In the genomic region with DNA sequence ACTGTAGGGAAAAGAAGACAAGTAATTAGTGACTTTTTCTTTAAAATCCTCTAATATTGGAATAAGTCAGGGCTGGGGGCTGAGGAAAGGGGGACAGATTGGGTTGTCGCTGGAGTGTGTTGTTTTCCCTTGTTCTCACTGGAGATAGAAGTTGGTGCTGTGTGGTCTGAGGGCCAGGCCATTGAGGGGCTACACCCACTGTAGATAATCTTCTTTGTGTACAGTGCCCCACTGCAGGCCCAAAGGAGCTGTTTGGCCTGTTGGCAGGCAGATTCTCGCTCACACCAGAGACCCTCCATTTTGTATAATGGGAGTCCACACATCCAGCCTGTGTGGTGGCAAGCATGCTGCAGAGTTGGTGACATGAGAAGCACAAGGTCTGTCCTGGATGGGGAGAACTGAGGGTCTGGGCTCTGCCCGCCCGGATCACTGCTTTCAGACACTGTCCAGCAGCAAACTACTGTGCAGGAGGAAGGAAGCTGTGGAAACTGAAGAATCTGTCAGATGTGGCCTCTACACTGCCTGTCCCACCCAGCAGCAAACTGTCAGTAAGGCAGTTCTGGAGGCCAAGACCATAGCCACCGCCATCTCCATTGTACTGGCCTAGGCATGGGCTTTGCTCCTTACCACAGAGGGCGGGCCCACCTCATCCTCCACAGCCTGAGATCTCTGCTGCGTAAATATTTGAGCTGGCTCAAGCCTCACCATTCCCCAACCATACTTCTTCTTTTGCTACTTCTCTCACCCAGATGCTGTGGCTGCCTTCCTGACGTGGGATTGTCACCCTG, we compare ENCODE assay signal across 10 mouse cellular contexts. TPM values are rescaled to one million over a fixed set of nuclear protein-coding genes. Genes with fewer than 3 reads are reported as not detected.
DNase-seq lines count a peak whose midpoint lies in the region; ATAC-seq and TF ChIP-seq lines count a peak whose summit lies in the region.
"Had no signal": no experiment of that assay in that cellular context is flagged by ENCODE, and none has a peak within 500 bp of the region (broad histone marks: within the 10 kb centered on the region; RNA-seq: fewer than 3 reads in every experiment).

No protein-coding gene starts in this region.

- H3K27ac ChIP-seq in kidney, postnatal 0 days, result no peak overlapping the region
- H3K27ac ChIP-seq: embryonic facial prominence, embryonic 13.5 days; neural tube, embryonic 12.5 days had no signal

- TF ChIP-seq CTCF in kidney, postnatal 0 days (IDR thresholded peaks at IDR 0.05; ENCODE audit: low read depth), result no peak

- no peaks in the 10 kb centered on the region for H3K27me3 ChIP-seq in kidney, postnatal 0 days (ENCODE audit: insufficient read depth, low read length)
- H3K27me3 ChIP-seq: embryonic facial prominence, embryonic 13.5 days; neural tube, embryonic 12.5 days; Patski had no signal

- H3K4me2 ChIP-seq in kidney, postnatal 0 days (ENCODE audit: low read length), result no peak overlapping the region
- H3K4me2 ChIP-seq: embryonic facial prominence, embryonic 13.5 days; neural tube, embryonic 12.5 days had no signal

- WGBS in kidney, postnatal 0 days, result 72% methylated on average over 8 of the region's 8 CpGs

- peaks cover 10% of the 10 kb centered on the region; the same call in 1 of the 2 replicates for H3K4me1 ChIP-seq in kidney, postnatal 0 days (replicated peaks; ENCODE audit: insufficient read depth, low read length)

- no peak overlapping the region for H3K4me3 ChIP-seq in kidney, postnatal 0 days (replicated peaks; ENCODE audit: low read depth, low read length)
- H3K4me3 ChIP-seq: embryonic facial prominence, embryonic 13.5 days; neural tube, embryonic 12.5 days had no signal

- no peak overlapping the region for H3K9ac ChIP-seq in kidney, postnatal 0 days (ENCODE audit: low read depth, low read length)
- H3K9ac ChIP-seq: embryonic facial prominence, embryonic 13.5 days; neural tube, embryonic 12.5 days had no signal

- DNase-seq in kidney, postnatal 0 days (ENCODE audit: low spot score), result peak; percentile 18
- no peak for DNase-seq in kidney, postnatal 14 days
- DNase-seq in liver, result peak; percentile 27
- DNase-seq in adrenal gland, adult (ENCODE audit: inconsistent age in 2 of 2, low spot score in 1 of 2), result no peak
- no peak for DNase-seq in adrenal gland, postnatal 14 days

- H3K36me3 ChIP-seq in kidney, postnatal 0 days (ENCODE audit: insufficient read depth, low read length), result no peaks in the 10 kb centered on the region
- H3K36me3 ChIP-seq: embryonic facial prominence, embryonic 13.5 days; neural tube, embryonic 12.5 days had no signal

- no peaks in the 10 kb centered on the region for H3K9me3 ChIP-seq in kidney, postnatal 0 days (replicated peaks; ENCODE audit: low read length)
- H3K9me3 ChIP-seq: embryonic facial prominence, embryonic 13.5 days; neural tube, embryonic 12.5 days had no signal

- ATAC-seq in kidney, postnatal 0 days (replicated peaks; ENCODE audit: low FRiP score, low read depth), result 0 out of 2 replicates have a peak, but pooled peaks have one; percentile 40
- peak; percentile 45; the same call in 1 of the 2 replicates for ATAC-seq in erythroblast, adult 5-6 weeks (replicated peaks; ENCODE audit: low FRiP score, poor library complexity, severe bottlenecking)
- peak; percentile 91 for ATAC-seq in monocyte, adult 5-6 weeks (replicated peaks; ENCODE audit: insufficient number of reproducible peaks, low FRiP score, low TSS enrichment, poor library complexity, severe bottlenecking)
- ATAC-seq: Patski had no signal

RNA-seq across cellular contexts. Expression of a gene that starts 30.0 kb away (rescaled TPM):
- polyA plus RNA-seq in kidney, postnatal 0 days (2015; fragmentation: Nextera tagmentation; extraction: Ambion mirVana), result 13.9 and 16.4 TPM in 2 replicates
- 21.7 and 27.5 TPM in 2 replicates for total RNA-seq in erythroblast, adult 5-6 weeks (2015; ENCODE audit: low replicate concordance)
- total RNA-seq in erythroblast, adult 5-6 weeks (2017; ENCODE audit: low replicate concordance), result 26.2 and 35.1 TPM in 2 replicates
- total RNA-seq in monocyte, adult 5-6 weeks (2017), result 89.7 to 130 TPM (median 103 TPM) in 3 replicates
- total RNA-seq in adrenal gland, postnatal 14 days (2021), result 31.4 and 33.2 TPM in 2 replicates

Comparison
In these comparisons a context has a peak if more than half of its experiments do, and no peak if none do; other contexts are left out.
1. DNase-seq: peak in kidney, postnatal 0 days (single experiment) and liver (single experiment); none in kidney, postnatal 14 days (single experiment), adrenal gland, adult (0 of 2) and adrenal gland, postnatal 14 days (single experiment).
2. ATAC-seq: peak in every context shown above with its lines; median percentile 91 in monocyte, adult 5-6 weeks; 45 in erythroblast, adult 5-6 weeks; 40 in kidney, postnatal 0 days.